Mouse (Mus musculus): ENCODE data around the gene Tmem135.

DNA sequence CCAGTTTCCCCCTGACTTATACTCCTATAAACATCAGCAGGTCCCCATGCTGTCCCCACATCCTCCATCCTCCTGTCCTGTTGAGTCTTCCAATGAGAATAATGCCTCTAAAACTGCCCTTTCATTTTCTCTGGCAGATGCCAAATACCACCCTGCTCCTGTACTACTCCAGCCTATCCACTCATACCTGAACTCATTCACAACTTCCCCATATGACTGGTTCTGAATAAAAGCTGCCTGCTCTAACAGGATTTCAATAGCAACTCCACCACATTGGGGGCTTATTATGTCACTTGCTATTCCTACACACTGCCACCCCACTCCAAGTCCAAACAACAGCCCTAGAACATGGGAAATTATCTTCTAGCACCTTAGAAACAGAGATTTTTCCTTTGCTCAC, 68.7 kb downstream of the Tmem135 start:
- TF ChIP-seq POLR2A (IDR thresholded peaks at IDR 0.05; ENCODE audit: control insufficient read depth in 1 of 2, insufficient read depth in 1 of 2, low read depth in 1 of 2, low read length in 2 of 2, poor library complexity in 1 of 2) (no peak), SIN3A (IDR thresholded peaks at IDR 0.05; ENCODE audit: low read length) (no peak), ETS1 (IDR thresholded peaks at IDR 0.05; ENCODE audit: low read depth, low read length) (no peak), ZKSCAN1 (IDR thresholded peaks at IDR 0.05; ENCODE audit: low read depth, low read length) (no peak), RAD21 (IDR thresholded peaks at IDR 0.05; ENCODE audit: low read depth, low read length) (no peak), TAL1 (IDR thresholded peaks at IDR 0.05; ENCODE audit: low read length) (no peak), CTCF (IDR thresholded peaks at IDR 0.05 in 2 of 3, conservative IDR thresholded peaks at IDR 0.05 in 1 of 3; ENCODE audit: control insufficient read depth in 1 of 3, insufficient read depth in 1 of 3, low read depth in 2 of 3, low read length in 3 of 3, poor library complexity in 1 of 3, severe bottlenecking in 1 of 3) (no peak)
